9 mouse cellular contexts compared by ENCODE assay signal in the genomic region with DNA sequence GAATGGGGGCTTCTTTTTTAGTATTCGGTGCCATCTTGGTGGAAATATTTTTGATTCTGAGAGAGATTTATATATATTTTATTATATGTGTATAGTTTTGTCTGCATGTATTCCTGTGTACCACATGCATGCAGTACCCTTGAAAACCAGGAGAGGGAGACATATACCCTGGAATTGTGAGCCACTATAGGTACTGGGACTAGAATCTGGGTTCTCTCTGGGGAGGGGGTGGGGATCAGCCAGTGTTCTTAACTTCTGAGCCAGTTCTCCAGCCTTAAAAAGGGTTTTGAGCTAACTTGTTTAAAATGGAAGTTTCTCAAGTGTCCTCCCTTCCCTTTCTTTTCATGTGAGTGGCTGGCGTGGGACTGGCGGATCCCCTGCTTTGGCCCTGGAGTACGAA. TPM values are rescaled to one million over a fixed set of nuclear protein-coding genes. Genes with fewer than 3 reads are reported as not detected.
DNase-seq lines count a peak whose midpoint lies in the region; ATAC-seq and TF ChIP-seq lines count a peak whose summit lies in the region.
"Had no signal": no experiment of that assay in that cellular context is flagged by ENCODE, and none has a peak within 500 bp of the region (broad histone marks: within the 10 kb centered on the region; RNA-seq: fewer than 3 reads in every experiment).

No protein-coding gene starts in this region.

- TF ChIP-seq CTCF in G1E (IDR thresholded peaks at IDR 0.05; ENCODE audit: low read depth, low read length): peak; percentile 47

- H3K4me3 ChIP-seq in kidney, embryonic 15.5 days (replicated peaks): no peak overlapping the region
- no peak overlapping the region for H3K4me3 ChIP-seq in G1E (ENCODE audit: low read depth, low read length)

- no peaks in the 10 kb centered on the region for H3K9me3 ChIP-seq in kidney, embryonic 15.5 days (replicated peaks)
- H3K9me3 ChIP-seq in G1E (replicated peaks): no peaks in the 10 kb centered on the region

- H3K36me3 ChIP-seq in kidney, embryonic 15.5 days: no peaks in the 10 kb centered on the region
- no peaks in the 10 kb centered on the region for H3K36me3 ChIP-seq in G1E (replicated peaks)

- 76% methylated on average over 4 of the region's 4 CpGs for WGBS in kidney, embryonic 15.5 days

- H3K4me2 ChIP-seq in kidney, embryonic 15.5 days: no peak overlapping the region

- ATAC-seq in kidney, embryonic 15.5 days (replicated peaks; ENCODE audit: low FRiP score): no peak; the same call in 1 of the 2 replicates
- ATAC-seq in G1E (ENCODE audit: extremely low read depth, insufficient number of reproducible peaks, low FRiP score, poor library complexity, severe bottlenecking): no peak; the same call in 1 of the 2 replicates
- peak; percentile 75 for ATAC-seq in granulocyte monocyte progenitor cell, adult 5-6 weeks (replicated peaks; ENCODE audit: poor library complexity, severe bottlenecking)
- ATAC-seq in megakaryocyte-erythroid progenitor cell, adult 5-6 weeks (replicated peaks; ENCODE audit: low FRiP score, low TSS enrichment, poor library complexity, severe bottlenecking): peak; percentile 74

- no peak overlapping the region for H3K9ac ChIP-seq in kidney, embryonic 15.5 days

- H3K4me1 ChIP-seq in kidney, embryonic 15.5 days: no peaks in the 10 kb centered on the region
- H3K4me1 ChIP-seq in G1E (ENCODE audit: insufficient read depth, low read depth, low read length): peaks cover 6% of the 10 kb centered on the region

- peak; percentile 16 for DNase-seq in kidney, adult 11 months
- peak; percentile 49 for DNase-seq in G1E (ENCODE audit: low spot score)
- DNase-seq in cerebellum, adult 9-11 months: peak; percentile 38
- DNase-seq in layer of hippocampus, postnatal 10 days (ENCODE audit: low spot score in 2 of 2): peak; percentile 59 to 74
- peak; percentile 71 for DNase-seq in thymus, postnatal 14 days

- 0 out of 2 replicates have a peak, but pooled peaks cover 2% of the 10 kb centered on the region for H3K27me3 ChIP-seq in kidney, embryonic 15.5 days
- peaks cover 53% of the 10 kb centered on the region for H3K27me3 ChIP-seq in G1E (ENCODE audit: insufficient read depth, low read length)

- no peak overlapping the region for H3K27ac ChIP-seq in kidney, embryonic 15.5 days
- H3K27ac ChIP-seq: macrophage had no signal

RNA-seq across cellular contexts. Expression of gene Itgal, which starts 12.8 kb away (rescaled TPM):
- 0.82 and 1.2 TPM in 2 replicates for polyA plus RNA-seq in kidney, embryonic 15.5 days (2015; fragmentation: Nextera tagmentation; extraction: Ambion mirVana)
- total RNA-seq in G1E (2014; fragmentation: Nextera tagmentation): 3.7 and 5.1 TPM in 2 replicates
- 3.1 and 4.1 TPM in 2 replicates for total RNA-seq in G1E (2017)
- 1.7 and 2.2 TPM in 2 replicates for polyA plus RNA-seq in G1E (2012)
- 57.2 and 65.5 TPM in 2 replicates for total RNA-seq in granulocyte monocyte progenitor cell, adult 5-6 weeks (2014; fragmentation: Nextera tagmentation)
- 22.4 and 27.1 TPM in 2 replicates for total RNA-seq in granulocyte monocyte progenitor cell, adult 5-6 weeks (2017)
- under 1 TPM; 0.51 to 0.89 TPM for total RNA-seq in layer of hippocampus, postnatal 10 days (2021)
- total RNA-seq in megakaryocyte-erythroid progenitor cell, adult 5-6 weeks (2014; fragmentation: Nextera tagmentation): 5.5 and 11.4 TPM in 2 replicates
- 2.6 and 4.6 TPM in 2 replicates for total RNA-seq in megakaryocyte-erythroid progenitor cell, adult 5-6 weeks (2017)

RNA-seq across cellular contexts. Expression of gene Sephs2, which starts 35.0 kb away (rescaled TPM):
- 112 and 113 TPM in 2 replicates for polyA plus RNA-seq in kidney, embryonic 15.5 days (2015; fragmentation: Nextera tagmentation; extraction: Ambion mirVana)
- total RNA-seq in G1E (2014; fragmentation: Nextera tagmentation) (73.6 and 75.9 TPM in 2 replicates), G1E (2017) (126 and 131 TPM in 2 replicates)
- polyA plus RNA-seq in G1E (2012): 39.9 and 53.7 TPM in 2 replicates
- total RNA-seq in granulocyte monocyte progenitor cell, adult 5-6 weeks (2014; fragmentation: Nextera tagmentation): 63.0 and 70.4 TPM in 2 replicates
- 158 and 176 TPM in 2 replicates for total RNA-seq in granulocyte monocyte progenitor cell, adult 5-6 weeks (2017)
- 10 to 100 TPM; 45.7 to 49.4 TPM for total RNA-seq in layer of hippocampus, postnatal 10 days (2021)
- total RNA-seq in megakaryocyte-erythroid progenitor cell, adult 5-6 weeks (2014; fragmentation: Nextera tagmentation): 61.7 and 74.2 TPM in 2 replicates
- total RNA-seq in megakaryocyte-erythroid progenitor cell, adult 5-6 weeks (2017): 115 and 130 TPM in 2 replicates

RNA-seq across cellular contexts. Expression of gene Zfp768, which starts 36.5 kb away (rescaled TPM):
- polyA plus RNA-seq in kidney, embryonic 15.5 days (2015; fragmentation: Nextera tagmentation; extraction: Ambion mirVana): 21.5 and 25.1 TPM in 2 replicates
- 8.4 and 12.3 TPM in 2 replicates for total RNA-seq in G1E (2014; fragmentation: Nextera tagmentation)
- 10.9 and 12.3 TPM in 2 replicates for total RNA-seq in G1E (2017)
- 32.3 and 33.6 TPM in 2 replicates for polyA plus RNA-seq in G1E (2012)
- 3.7 and 9.6 TPM in 2 replicates for total RNA-seq in granulocyte monocyte progenitor cell, adult 5-6 weeks (2014; fragmentation: Nextera tagmentation)
- 5.5 and 6.2 TPM in 2 replicates for total RNA-seq in granulocyte monocyte progenitor cell, adult 5-6 weeks (2017)
- total RNA-seq in layer of hippocampus, postnatal 10 days (2021): 10 to 100 TPM; 11.9 to 13.5 TPM
- total RNA-seq in megakaryocyte-erythroid progenitor cell, adult 5-6 weeks (2014; fragmentation: Nextera tagmentation): 3.5 and 8.4 TPM in 2 replicates
- 3.0 and 4.4 TPM in 2 replicates for total RNA-seq in megakaryocyte-erythroid progenitor cell, adult 5-6 weeks (2017)

RNA-seq across cellular contexts. Expression of gene Dctpp1, which starts 48.4 kb away (rescaled TPM):
- 224 and 226 TPM in 2 replicates for polyA plus RNA-seq in kidney, embryonic 15.5 days (2015; fragmentation: Nextera tagmentation; extraction: Ambion mirVana)
- total RNA-seq in G1E (2014; fragmentation: Nextera tagmentation): 67.0 and 68.7 TPM in 2 replicates
- total RNA-seq in G1E (2017): 56.4 and 74.6 TPM in 2 replicates
- polyA plus RNA-seq in G1E (2012): 121 and 138 TPM in 2 replicates
- 99.5 and 126 TPM in 2 replicates for total RNA-seq in granulocyte monocyte progenitor cell, adult 5-6 weeks (2014; fragmentation: Nextera tagmentation)
- 68.9 and 72.0 TPM in 2 replicates for total RNA-seq in granulocyte monocyte progenitor cell, adult 5-6 weeks (2017)
- total RNA-seq in layer of hippocampus, postnatal 10 days (2021): 10 to 100 TPM; 36.0 to 37.1 TPM
- 61.0 and 138 TPM in 2 replicates for total RNA-seq in megakaryocyte-erythroid progenitor cell, adult 5-6 weeks (2014; fragmentation: Nextera tagmentation)
- 44.5 and 48.2 TPM in 2 replicates for total RNA-seq in megakaryocyte-erythroid progenitor cell, adult 5-6 weeks (2017)

Comparison
In these comparisons a context has a peak if more than half of its experiments do, and no peak if none do; other contexts are left out.
1. DNase-seq: peak in every context shown above with its lines; median percentile 71 in thymus, postnatal 14 days; 66 in layer of hippocampus, postnatal 10 days; 49 in G1E; 38 in cerebellum, adult 9-11 months; 16 in kidney, adult 11 months.
2. ATAC-seq: peak in granulocyte monocyte progenitor cell, adult 5-6 weeks (single experiment) and megakaryocyte-erythroid progenitor cell, adult 5-6 weeks (single experiment); none in kidney, embryonic 15.5 days (single experiment) and G1E (single experiment).